Mouse (Mus musculus): Measurements from ENCODE around the gene Gba. TPM values are rescaled to one million over a fixed set of nuclear protein-coding genes. Genes with fewer than 3 reads are reported as not detected.
"Not testable (repeated sequence)": the region's sequence is repeated elsewhere in the genome, so short reads cannot be mapped to it uniquely, and the experiment has no call there.

The Gba gene
- polyA plus RNA-seq, 1 experiment from 2014 or later = 34.7 TPM

DNA sequence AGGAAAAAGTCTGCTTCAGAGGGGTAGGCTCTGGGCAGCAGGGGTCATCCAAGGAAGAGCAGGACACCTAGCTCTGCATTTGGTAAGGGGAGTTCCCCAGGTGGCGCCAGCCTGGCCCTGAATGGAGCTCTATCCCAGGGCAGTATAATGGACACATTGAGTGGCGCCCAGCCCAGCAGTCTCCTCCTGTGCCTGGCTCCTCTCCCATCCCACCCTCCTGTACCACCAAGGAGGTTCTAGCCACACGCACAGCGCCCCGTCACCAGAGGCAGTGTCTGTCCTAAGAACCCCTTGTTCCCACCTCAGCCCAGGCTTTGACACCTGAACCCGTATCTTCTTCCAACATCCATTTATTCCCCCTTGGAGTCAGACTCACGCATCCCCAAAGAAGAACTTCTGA, 7.0 kb downstream of the Gba start:
- peaks cover 25% of the 10 kb centered on the region for H3K4me1 ChIP-seq
- H3K9me3 ChIP-seq = no peaks in the 10 kb centered on the region
- no peak overlapping the region for H3K4me3 ChIP-seq
- H3K36me3 ChIP-seq (replicated peaks) = peaks cover 66% of the 10 kb centered on the region
- H3K27me3 ChIP-seq (ENCODE audit: poor library complexity, severe bottlenecking) = no peaks in the 10 kb centered on the region
- H3K27ac ChIP-seq = no peak overlapping the region
- DNase-seq (ENCODE audit: extremely low spot score, low spot score) = no peak
- 86% methylated on average over 7 of the region's 7 CpGs for WGBS

DNA sequence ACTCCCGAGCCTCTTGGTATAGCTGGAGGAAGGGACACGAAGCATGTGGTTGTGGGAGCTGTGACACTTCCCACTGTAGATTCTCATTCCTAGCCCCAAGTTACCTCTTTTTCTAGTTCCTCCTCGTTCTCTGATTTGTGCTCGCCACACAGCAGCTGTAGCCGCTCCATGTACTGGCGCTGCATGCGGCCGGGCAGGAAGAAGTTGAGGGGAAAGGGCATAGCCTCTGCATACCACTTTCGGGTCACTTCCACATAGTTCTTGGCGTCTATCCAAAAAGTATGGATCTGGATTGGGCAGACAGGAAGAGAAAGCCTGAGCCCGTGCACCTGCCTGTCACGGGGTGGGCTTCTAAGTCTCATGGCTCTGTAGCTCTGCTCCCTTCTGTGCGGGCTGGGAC, 7.4 kb downstream of the Gba start:
- WGBS = 96% methylated on average over 13 of the region's 13 CpGs
- Histone ChIP-seq H3K4me3 (no peak overlapping the region), H3K36me3 (replicated peaks) (peaks cover 65% of the 10 kb centered on the region)

DNA sequence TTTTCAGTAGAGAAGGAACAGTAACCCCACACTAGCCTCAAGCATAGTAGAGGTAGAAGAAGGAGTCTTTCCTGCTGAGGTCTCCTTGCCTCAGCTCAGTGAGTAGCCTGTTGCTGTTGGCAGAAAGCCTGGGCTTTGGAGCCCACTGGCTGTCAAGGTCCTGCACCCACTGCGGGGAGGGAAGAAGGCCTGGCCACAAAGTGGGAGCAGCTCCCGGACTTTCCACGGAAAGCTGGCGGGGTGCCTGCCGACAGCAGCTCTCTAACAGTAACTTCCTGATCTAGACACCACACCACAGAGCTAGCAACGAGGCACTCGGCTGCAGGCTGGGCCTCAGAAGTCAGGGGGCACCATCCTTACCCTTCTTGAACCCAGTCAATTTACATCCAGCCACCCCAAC, 8.0 kb downstream of the Gba start:
- H3K27me3 ChIP-seq (ENCODE audit: poor library complexity, severe bottlenecking) = no peaks in the 10 kb centered on the region
- H3K36me3 ChIP-seq (replicated peaks) = peaks cover 59% of the 10 kb centered on the region
- 88% methylated on average over 7 of the region's 7 CpGs for WGBS

More for the DNA sequence above, 7.4 kb downstream of the Gba start:
- Histone ChIP-seq H3K27ac (no peak overlapping the region), H3K27me3 (ENCODE audit: poor library complexity, severe bottlenecking) (no peaks in the 10 kb centered on the region), H3K4me1 (peaks cover 30% of the 10 kb centered on the region), H3K9me3 (no peaks in the 10 kb centered on the region)
- DNase-seq (ENCODE audit: extremely low spot score, low spot score) = no peak

DNA sequence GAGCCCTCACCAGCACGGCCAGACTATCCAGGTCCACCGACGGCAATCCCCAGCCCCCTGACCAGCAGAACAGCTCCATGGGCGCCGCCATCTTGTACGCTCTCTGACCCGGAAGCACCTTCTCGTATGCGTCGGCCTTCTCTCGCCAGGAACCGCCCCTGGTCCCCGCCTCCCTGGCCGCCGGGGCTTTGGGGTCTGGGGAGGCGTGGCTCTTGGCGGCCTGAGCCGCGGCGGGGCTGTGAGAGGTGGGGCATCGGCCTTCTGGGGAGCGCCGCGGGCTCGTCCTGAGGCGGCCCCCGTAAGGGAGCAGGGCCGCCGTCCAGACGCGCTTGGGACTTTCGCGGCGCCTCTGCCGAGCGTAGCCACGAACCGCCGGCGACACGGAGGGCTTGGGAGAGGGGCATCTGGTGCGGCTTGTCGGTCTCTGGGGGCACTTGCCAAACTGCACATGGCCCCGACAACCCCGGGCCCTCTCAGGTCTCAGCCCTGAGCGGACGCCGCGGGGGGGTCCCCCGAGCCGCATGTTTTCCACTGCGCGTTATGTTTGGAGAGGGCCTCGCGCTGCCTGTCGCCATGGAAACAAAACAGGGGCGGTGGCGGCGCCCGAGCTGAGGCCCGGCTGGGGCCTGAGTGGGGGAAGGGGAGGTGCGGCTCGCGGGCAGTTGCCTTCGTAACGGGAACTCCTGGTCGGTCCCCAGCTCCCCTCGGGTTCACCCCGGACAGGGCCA, 11.2 kb downstream of the Gba start:
- WGBS = under 1% methylated on average over 69 of the region's 69 CpGs
- H3K4me3 ChIP-seq = peak overlapping the region; percentile 78
- DNase-seq (ENCODE audit: extremely low spot score, low spot score) = peak; percentile 95
- peak overlapping the region; percentile 98 for H3K27ac ChIP-seq
- H3K9me3 ChIP-seq = no peaks in the 10 kb centered on the region
- peaks cover 64% of the 10 kb centered on the region for H3K4me1 ChIP-seq
- peaks cover 50% of the 10 kb centered on the region for H3K36me3 ChIP-seq (replicated peaks)
- H3K27me3 ChIP-seq (ENCODE audit: poor library complexity, severe bottlenecking) = no peaks in the 10 kb centered on the region

More for the DNA sequence above, 8.0 kb downstream of the Gba start:
- Histone ChIP-seq H3K4me3 (no peak overlapping the region), H3K9me3 (no peaks in the 10 kb centered on the region), H3K4me1 (peaks cover 35% of the 10 kb centered on the region), H3K27ac (no peak overlapping the region)
- DNase-seq (ENCODE audit: extremely low spot score, low spot score) = no peak

DNA sequence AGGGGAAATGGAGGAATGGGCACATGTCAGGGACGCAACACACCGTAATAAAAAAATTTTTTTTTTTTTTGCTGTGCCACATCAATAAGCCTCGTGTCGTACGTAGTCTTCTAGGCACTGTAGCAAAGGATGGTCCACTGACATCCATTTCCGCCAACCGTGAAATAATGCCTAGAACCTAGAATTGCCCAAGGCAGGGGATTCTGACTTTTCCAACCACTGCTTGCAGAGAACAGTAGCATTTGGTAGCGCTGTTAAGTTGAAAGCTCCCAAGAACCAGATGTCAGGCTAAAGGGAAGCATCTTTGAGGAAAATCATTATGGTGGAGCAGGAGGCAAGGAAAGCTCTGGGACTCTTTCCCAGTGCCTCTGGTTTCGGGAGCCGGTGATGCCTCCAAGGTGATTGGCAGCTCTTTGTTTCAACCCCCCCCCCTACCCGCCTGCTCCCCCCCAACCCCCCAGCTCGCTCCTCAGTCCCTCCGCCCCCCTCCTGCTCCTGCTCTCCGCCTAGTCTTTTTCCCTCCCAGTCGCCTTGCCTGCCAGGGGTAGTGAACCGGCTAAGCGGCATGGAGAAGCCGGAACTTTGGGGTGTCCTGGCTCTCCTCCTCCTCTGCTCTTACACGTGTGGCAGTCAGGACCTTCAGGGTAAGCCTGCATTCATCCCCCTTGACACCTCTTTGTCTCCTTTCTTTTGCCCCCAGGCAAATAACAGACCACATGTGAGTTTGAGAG, 12.1 kb downstream of the Gba start, which contains the start of gene Thbs3:
TSS of gene Thbs3 (plus strand) at position 500 of the 731 bp plus-strand sequence.
- Histone ChIP-seq H3K4me3 (peak within 1 kb of the TSS; percentile 78), H3K9me3 (no peaks in the 10 kb centered on the region), H3K36me3 (replicated peaks) (peaks cover 50% of the 10 kb centered on the region), H3K27me3 (ENCODE audit: poor library complexity, severe bottlenecking) (no peaks in the 10 kb centered on the region), H3K27ac (peak within 1 kb of the TSS; percentile 98), H3K4me1 (peaks cover 73% of the 10 kb centered on the region)
- DNase-seq (ENCODE audit: extremely low spot score, low spot score) = peak; percentile 80
- WGBS = under 1% methylated on average over 19 of the region's 19 CpGs

DNA sequence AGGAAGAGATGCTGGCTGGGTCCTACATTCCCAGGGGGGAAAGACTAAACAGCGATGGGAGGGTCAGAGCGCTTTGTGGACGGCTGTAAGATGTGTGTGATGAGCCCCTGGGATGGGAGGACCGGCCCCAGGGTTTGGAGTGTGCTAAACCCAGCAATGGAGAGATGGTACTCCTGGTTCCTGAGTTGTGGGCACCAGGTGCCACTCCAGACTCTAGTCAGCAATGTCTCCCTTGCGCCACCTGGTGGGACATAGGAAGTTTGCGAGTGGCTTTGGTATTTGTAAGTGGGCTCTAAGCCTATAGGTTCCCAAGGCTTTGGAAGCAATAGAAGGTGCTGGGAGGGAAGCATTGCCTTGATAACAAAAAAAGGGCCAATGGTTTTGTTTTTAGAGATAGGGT, 13.1 kb downstream of the Gba start:
- Histone ChIP-seq H3K9me3 (no peaks in the 10 kb centered on the region), H3K27ac (peak overlapping the region; percentile 98), H3K27me3 (ENCODE audit: poor library complexity, severe bottlenecking) (no peaks in the 10 kb centered on the region), H3K4me1 (peaks cover 80% of the 10 kb centered on the region), H3K36me3 (replicated peaks) (peaks cover 47% of the 10 kb centered on the region), H3K4me3 (peak overlapping the region; percentile 78)
- DNase-seq (ENCODE audit: extremely low spot score, low spot score) = peak; percentile 85
- 0% methylated on average over 6 of the region's 6 CpGs for WGBS

DNA sequence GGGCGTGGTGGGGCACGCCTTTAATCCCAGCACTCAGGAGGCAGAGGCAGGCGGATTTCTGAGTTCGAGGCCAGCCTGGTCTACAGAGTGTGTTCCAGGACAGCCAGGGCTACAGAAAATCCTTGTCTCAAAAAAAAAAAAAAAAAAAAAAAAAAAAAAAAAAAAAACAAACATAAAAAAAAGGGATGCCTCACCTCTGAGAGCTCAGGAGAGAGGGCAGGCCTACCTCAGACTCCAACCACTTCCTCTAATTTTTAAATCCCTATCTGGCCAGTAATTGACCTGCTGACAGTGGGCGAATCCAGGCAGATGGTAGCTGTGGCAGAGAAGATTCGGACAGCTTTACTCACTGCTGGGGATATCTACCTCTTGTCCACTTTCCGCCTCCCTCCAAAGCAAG, 13.7 kb downstream of the Gba start:
- not testable (repeated sequence) for H3K9me3 ChIP-seq; DNase-seq (ENCODE audit: extremely low spot score, low spot score); H3K27me3 ChIP-seq (ENCODE audit: poor library complexity, severe bottlenecking)
- H3K27ac ChIP-seq = peak overlapping the region; percentile 98
- H3K4me1 ChIP-seq = peaks cover 86% of the 10 kb centered on the region
- peaks cover 47% of the 10 kb centered on the region for H3K36me3 ChIP-seq (replicated peaks)
- 80% methylated on average over 7 of the region's 7 CpGs for WGBS
- H3K4me3 ChIP-seq = peak overlapping the region; percentile 78; the same call in 1 of the 2 replicates

DNA sequence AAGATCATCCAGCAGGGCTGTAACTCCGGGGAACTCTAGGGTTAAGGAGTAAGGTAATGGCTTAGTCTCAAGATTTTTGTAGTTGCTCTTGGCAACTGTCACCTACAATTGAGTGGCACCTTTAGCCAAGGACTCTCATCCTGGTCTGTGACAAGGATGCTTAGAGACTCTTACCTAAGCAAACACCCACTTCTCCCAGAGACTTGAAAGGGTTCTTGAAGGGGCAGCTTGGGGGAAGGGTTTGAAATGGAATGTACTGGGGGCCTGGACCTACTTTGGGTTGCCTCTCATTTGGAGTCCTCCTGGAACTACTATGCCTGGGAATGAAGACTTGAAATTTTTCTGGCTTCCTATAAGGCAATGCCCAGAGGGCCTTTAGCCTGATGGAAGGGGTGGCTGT, 15.5 kb downstream of the Gba start:
- 80% methylated on average over 1 of the region's 1 CpGs for WGBS
- DNase-seq (ENCODE audit: extremely low spot score, low spot score) = no peak
- Histone ChIP-seq H3K9me3 (no peaks in the 10 kb centered on the region), H3K36me3 (replicated peaks) (peaks cover 64% of the 10 kb centered on the region), H3K27ac (peak overlapping the region; percentile 62; the same call in 1 of the 2 replicates), H3K27me3 (ENCODE audit: poor library complexity, severe bottlenecking) (no peaks in the 10 kb centered on the region), H3K4me3 (0 out of 2 replicates have a peak overlapping the region, but pooled peaks have one; percentile 1), H3K4me1 (peaks cover 91% of the 10 kb centered on the region)

DNA sequence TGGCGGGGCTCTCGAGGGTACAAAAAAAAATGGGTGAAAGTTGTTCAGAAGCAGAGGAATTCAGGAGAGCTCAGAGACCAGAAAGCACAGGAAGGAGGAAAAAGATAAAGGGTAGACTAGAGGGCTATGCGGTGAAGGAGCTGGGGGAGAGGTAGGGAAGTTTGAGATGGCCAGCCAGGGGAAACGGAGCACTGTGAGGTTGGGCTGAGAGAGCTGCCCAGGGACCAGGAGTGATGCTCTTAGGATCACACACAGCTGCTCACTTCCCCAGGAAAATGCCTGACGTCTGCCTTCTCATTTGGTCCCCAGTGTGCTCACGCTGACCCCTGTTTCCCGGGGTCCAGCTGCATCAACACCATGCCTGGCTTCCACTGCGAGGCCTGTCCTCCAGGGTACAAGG, 16.8 kb downstream of the Gba start:
- Histone ChIP-seq H3K4me1 (peaks cover 94% of the 10 kb centered on the region), H3K36me3 (replicated peaks) (peaks cover 76% of the 10 kb centered on the region)
- 55% methylated on average over 8 of the region's 8 CpGs for WGBS

DNA sequence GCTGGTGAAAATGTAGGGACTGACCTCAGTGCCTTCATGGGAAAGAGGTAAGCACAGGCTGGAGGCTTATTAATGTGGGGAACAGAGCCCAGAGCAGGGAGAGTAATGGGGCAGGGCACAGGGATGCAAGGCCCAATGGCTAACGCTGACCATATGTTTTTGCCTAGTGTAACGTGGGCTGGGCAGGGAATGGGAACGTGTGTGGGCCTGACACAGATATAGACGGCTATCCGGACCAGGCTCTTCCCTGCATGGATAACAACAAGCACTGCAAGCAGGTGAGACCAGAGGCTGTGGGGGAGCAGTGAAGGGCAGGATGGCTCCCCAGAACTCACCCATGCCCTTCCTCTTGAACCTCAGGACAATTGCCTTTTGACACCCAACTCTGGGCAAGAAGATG, 18.4 kb downstream of the Gba start:
- Histone ChIP-seq H3K36me3 (replicated peaks) (peaks cover 91% of the 10 kb centered on the region), H3K27ac (peak overlapping the region; percentile 22; the same call in 1 of the 2 replicates), H3K4me1 (peaks cover 94% of the 10 kb centered on the region), H3K27me3 (ENCODE audit: poor library complexity, severe bottlenecking) (peaks cover 10% of the 10 kb centered on the region), H3K4me3 (peak overlapping the region; percentile 13; the same call in 1 of the 2 replicates), H3K9me3 (no peaks in the 10 kb centered on the region)
- 69% methylated on average over 5 of the region's 5 CpGs for WGBS
- no peak for DNase-seq (ENCODE audit: extremely low spot score, low spot score)

More for the DNA sequence above, 16.8 kb downstream of the Gba start:
- H3K4me3 ChIP-seq = no peak overlapping the region
- DNase-seq (ENCODE audit: extremely low spot score, low spot score) = no peak
- H3K27me3 ChIP-seq (ENCODE audit: poor library complexity, severe bottlenecking) = no peaks in the 10 kb centered on the region
- no peaks in the 10 kb centered on the region for H3K9me3 ChIP-seq
- H3K27ac ChIP-seq = peak overlapping the region; percentile 62

DNA sequence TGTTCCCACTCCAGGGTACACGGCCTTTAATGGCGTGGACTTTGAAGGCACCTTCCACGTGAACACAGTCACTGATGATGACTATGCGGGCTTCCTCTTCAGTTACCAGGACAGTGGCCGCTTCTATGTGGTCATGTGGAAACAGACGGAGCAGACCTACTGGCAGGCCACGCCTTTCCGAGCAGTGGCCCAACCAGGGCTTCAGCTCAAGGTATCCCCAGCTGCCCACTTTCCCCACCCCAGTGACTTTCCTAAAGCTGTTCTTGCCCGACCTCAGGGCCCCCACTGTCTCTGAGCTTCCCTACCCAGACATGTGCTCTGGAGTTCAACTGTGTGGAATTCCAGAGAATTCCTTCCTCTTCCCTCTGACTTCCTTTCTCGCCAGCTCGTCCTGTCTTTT, 22.1 kb downstream of the Gba start:
- peaks cover 60% of the 10 kb centered on the region for H3K36me3 ChIP-seq (replicated peaks)
- peak overlapping the region; percentile 91 for H3K4me3 ChIP-seq
- no peak for DNase-seq (ENCODE audit: extremely low spot score, low spot score)
- 56% methylated on average over 11 of the region's 11 CpGs for WGBS
- no peaks in the 10 kb centered on the region for H3K9me3 ChIP-seq
- peaks cover 96% of the 10 kb centered on the region for H3K4me1 ChIP-seq
- peak overlapping the region; percentile 99 for H3K27ac ChIP-seq
- peaks cover 26% of the 10 kb centered on the region for H3K27me3 ChIP-seq (ENCODE audit: poor library complexity, severe bottlenecking)

DNA sequence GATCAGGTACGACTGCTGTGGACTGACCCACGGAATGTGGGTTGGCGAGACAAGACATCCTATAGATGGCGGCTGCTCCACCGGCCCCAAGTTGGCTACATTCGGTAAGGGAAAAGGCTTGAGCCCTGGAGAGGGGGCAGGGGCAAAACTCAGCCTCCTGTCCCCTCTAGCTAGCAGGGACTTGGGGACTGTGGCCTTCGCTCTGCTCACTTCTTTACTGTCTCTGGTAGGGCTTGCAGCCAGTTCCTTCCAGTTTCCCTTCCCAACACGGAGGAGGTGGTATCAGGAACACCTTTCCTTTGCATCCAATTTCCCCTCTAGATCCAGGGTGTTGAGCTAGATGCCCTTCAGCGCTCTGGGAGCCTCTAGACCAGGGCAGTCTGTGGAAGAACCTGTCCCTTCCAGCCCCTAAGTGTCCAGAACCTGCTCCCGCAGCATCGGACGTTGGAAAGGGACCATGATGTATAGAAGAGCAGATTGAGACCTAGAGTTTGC, 22.6 kb downstream of the Gba start:
- H3K9me3 ChIP-seq = no peaks in the 10 kb centered on the region
- H3K27me3 ChIP-seq (ENCODE audit: poor library complexity, severe bottlenecking) = peaks cover 32% of the 10 kb centered on the region
- peak overlapping the region; percentile 99 for H3K27ac ChIP-seq
- DNase-seq (ENCODE audit: extremely low spot score, low spot score) = peak; percentile 34
- peak overlapping the region; percentile 91 for H3K4me3 ChIP-seq
- H3K36me3 ChIP-seq (replicated peaks) = peaks cover 59% of the 10 kb centered on the region
- H3K4me1 ChIP-seq = peaks cover 95% of the 10 kb centered on the region
- WGBS = 20% methylated on average over 12 of the region's 12 CpGs

DNA sequence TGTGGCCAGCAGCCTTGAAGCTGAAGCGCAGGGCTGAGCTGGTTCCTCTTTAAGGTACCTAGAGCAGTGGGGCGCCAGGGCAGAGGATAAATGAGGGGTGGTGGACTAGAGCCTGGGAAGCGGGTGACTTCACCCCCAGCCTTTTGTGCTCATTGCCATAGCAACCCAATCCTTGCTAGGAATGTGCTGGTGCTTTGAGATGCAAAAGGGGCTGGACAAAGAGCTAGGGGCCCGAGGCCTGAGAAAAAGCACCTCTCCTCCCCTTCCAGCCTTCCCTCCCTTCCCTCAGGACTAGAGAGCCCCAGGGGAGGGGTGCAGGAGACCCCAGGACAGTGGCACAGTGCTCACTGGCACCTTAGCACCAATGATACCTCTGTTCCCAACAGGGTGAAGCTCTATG, 23.2 kb downstream of the Gba start:
- Histone ChIP-seq H3K27me3 (ENCODE audit: poor library complexity, severe bottlenecking) (peaks cover 34% of the 10 kb centered on the region), H3K4me3 (peak overlapping the region; percentile 91), H3K36me3 (replicated peaks) (peaks cover 61% of the 10 kb centered on the region), H3K27ac (peak overlapping the region; percentile 99), H3K9me3 (no peaks in the 10 kb centered on the region), H3K4me1 (peaks cover 92% of the 10 kb centered on the region)
- WGBS = 5% methylated on average over 4 of the region's 4 CpGs
- DNase-seq (ENCODE audit: extremely low spot score, low spot score) = peak; percentile 92
